In genomic region chr3:36495436-36495835, GRCm38 (mm10) we compare ENCODE assay signal across 7 mouse cellular contexts. TPM values are rescaled to one million over a fixed set of nuclear protein-coding genes. Genes with fewer than 3 reads are reported as not detected.
DNase-seq lines count a peak whose midpoint lies in the region; ATAC-seq lines count a peak whose summit lies in the region.

No protein-coding gene starts in this region.

- no peaks in the 10 kb centered on the region for H3K36me3 ChIP-seq in limb, embryonic 11.5 days (ENCODE audit: control insufficient read depth, insufficient read depth, low read length)
- no peaks in the 10 kb centered on the region for H3K36me3 ChIP-seq in midbrain, embryonic 15.5 days (replicated peaks)

- ATAC-seq in limb, embryonic 11.5 days (ENCODE audit: insufficient number of reproducible peaks, low FRiP score, low TSS enrichment, low read depth), result 0 out of 2 replicates have a peak, but pooled peaks have one; percentile 65
- ATAC-seq in midbrain, embryonic 15.5 days (replicated peaks), result peak; percentile 76

- peak; percentile 91 for DNase-seq in adrenal gland, adult 2 months
- peak; percentile 75 for DNase-seq in embryo, embryonic 11.5 days (ENCODE audit: low read depth, low spot score)
- peak; percentile 89 to 98 for DNase-seq in heart, adult 18-20 months
- DNase-seq in kidney, adult 18-20 months, result peak; percentile 90
- peak; percentile 91 for DNase-seq in limb, embryonic 11.5 days (ENCODE audit: low spot score)
- DNase-seq in spleen, adult 18-20 months, result peak; percentile 41 to 80

- no peak overlapping the region for H3K27ac ChIP-seq in limb, embryonic 11.5 days (replicated peaks; ENCODE audit: low read depth, low read length)
- no peak overlapping the region for H3K27ac ChIP-seq in midbrain, embryonic 15.5 days

- WGBS in limb, embryonic 11.5 days, result 13% methylated on average over 6 of the region's 6 CpGs
- 9% methylated on average over 6 of the region's 6 CpGs for WGBS in midbrain, embryonic 15.5 days

- H3K4me2 ChIP-seq in limb, embryonic 11.5 days (ENCODE audit: low read depth, severe bottlenecking), result no peak overlapping the region
- H3K4me2 ChIP-seq in midbrain, embryonic 15.5 days, result no peak overlapping the region

- no peak overlapping the region for H3K4me3 ChIP-seq in limb, embryonic 11.5 days (ENCODE audit: low read depth, low read length)
- H3K4me3 ChIP-seq in midbrain, embryonic 15.5 days, result no peak overlapping the region

- no peak overlapping the region for H3K9ac ChIP-seq in limb, embryonic 11.5 days (ENCODE audit: low read length)
- H3K9ac ChIP-seq in midbrain, embryonic 15.5 days, result no peak overlapping the region

- no peaks in the 10 kb centered on the region for H3K4me1 ChIP-seq in limb, embryonic 11.5 days (ENCODE audit: control insufficient read depth, insufficient read depth, low read length)
- peaks cover 5% of the 10 kb centered on the region for H3K4me1 ChIP-seq in midbrain, embryonic 15.5 days

- no peaks in the 10 kb centered on the region for H3K27me3 ChIP-seq in limb, embryonic 11.5 days (ENCODE audit: control insufficient read depth, insufficient read depth, low read length)
- no peaks in the 10 kb centered on the region for H3K27me3 ChIP-seq in midbrain, embryonic 15.5 days (replicated peaks)

- no peaks in the 10 kb centered on the region for H3K9me3 ChIP-seq in limb, embryonic 11.5 days (ENCODE audit: control insufficient read depth, low read length)
- H3K9me3 ChIP-seq in midbrain, embryonic 15.5 days, result no peaks in the 10 kb centered on the region

RNA-seq across cellular contexts. Expression of gene 1810062G17Rik, which starts 19.7 kb away (rescaled TPM):
- total RNA-seq in adrenal gland, adult 2 months (2021), result 1 to 10 TPM; 1.4 to 2.2 TPM
- 1.9 and 2.0 TPM in 2 replicates for polyA plus RNA-seq in adrenal gland, adult 2 months (2012; rRNA removed)
- not detected for total RNA-seq in heart, adult 18-20 months (2021)
- 0.43 and 0.61 TPM in 2 replicates for polyA plus RNA-seq in limb, embryonic 11.5 days (2014; fragmentation: Nextera tagmentation; extraction: Ambion mirVana)
- polyA plus RNA-seq in midbrain, embryonic 15.5 days (2015; fragmentation: Nextera tagmentation; extraction: Ambion mirVana), result 0.19 and 0.32 TPM in 2 replicates

RNA-seq across cellular contexts. Expression of gene Anxa5, which starts 19.7 kb away (rescaled TPM):
- total RNA-seq in adrenal gland, adult 2 months (2021), result 100 to 1,000 TPM; 670 to 728 TPM
- polyA plus RNA-seq in adrenal gland, adult 2 months (2012; rRNA removed), result 1,175 and 1,314 TPM in 2 replicates
- total RNA-seq in heart, adult 18-20 months (2021), result 100 to 1,000 TPM; 128 to 134 TPM
- 113 and 132 TPM in 2 replicates for polyA plus RNA-seq in limb, embryonic 11.5 days (2014; fragmentation: Nextera tagmentation; extraction: Ambion mirVana)
- 68.7 and 84.1 TPM in 2 replicates for polyA plus RNA-seq in midbrain, embryonic 15.5 days (2015; fragmentation: Nextera tagmentation; extraction: Ambion mirVana)

RNA-seq across cellular contexts. Expression of gene Gm11549, which starts 26.2 kb away (rescaled TPM):
- total RNA-seq in adrenal gland, adult 2 months (2021), result under 1 TPM in 1 of 2 experiments, not detected in 1; 0.52 TPM
- 0.09 and 0.12 TPM in 2 replicates for polyA plus RNA-seq in adrenal gland, adult 2 months (2012; rRNA removed)
- total RNA-seq in heart, adult 18-20 months (2021), result not detected
- not detected in 2 replicates for polyA plus RNA-seq in limb, embryonic 11.5 days (2014; fragmentation: Nextera tagmentation; extraction: Ambion mirVana)
- 0.34 and 0.39 TPM in 2 replicates for polyA plus RNA-seq in midbrain, embryonic 15.5 days (2015; fragmentation: Nextera tagmentation; extraction: Ambion mirVana)

RNA-seq across cellular contexts. Expression of gene Exosc9, which starts 57.0 kb away (rescaled TPM):
- total RNA-seq in adrenal gland, adult 2 months (2021), result 10 to 100 TPM; 32.4 to 32.6 TPM
- 3.2 and 4.5 TPM in 2 replicates for polyA plus RNA-seq in adrenal gland, adult 2 months (2012; rRNA removed)
- total RNA-seq in heart, adult 18-20 months (2021), result 10 to 100 TPM; 19.1 to 19.9 TPM
- 81.4 and 92.2 TPM in 2 replicates for polyA plus RNA-seq in limb, embryonic 11.5 days (2014; fragmentation: Nextera tagmentation; extraction: Ambion mirVana)
- 79.4 and 82.0 TPM in 2 replicates for polyA plus RNA-seq in midbrain, embryonic 15.5 days (2015; fragmentation: Nextera tagmentation; extraction: Ambion mirVana)
